Mouse (Mus musculus): ENCODE measurements at regions not wholly inside any gene's neighbourhood (a gene's known extent, or its start where the extent isn't known, plus 50 kb on each side); places are given as distances from the start of the nearest gene placed in this dataset.

DNA sequence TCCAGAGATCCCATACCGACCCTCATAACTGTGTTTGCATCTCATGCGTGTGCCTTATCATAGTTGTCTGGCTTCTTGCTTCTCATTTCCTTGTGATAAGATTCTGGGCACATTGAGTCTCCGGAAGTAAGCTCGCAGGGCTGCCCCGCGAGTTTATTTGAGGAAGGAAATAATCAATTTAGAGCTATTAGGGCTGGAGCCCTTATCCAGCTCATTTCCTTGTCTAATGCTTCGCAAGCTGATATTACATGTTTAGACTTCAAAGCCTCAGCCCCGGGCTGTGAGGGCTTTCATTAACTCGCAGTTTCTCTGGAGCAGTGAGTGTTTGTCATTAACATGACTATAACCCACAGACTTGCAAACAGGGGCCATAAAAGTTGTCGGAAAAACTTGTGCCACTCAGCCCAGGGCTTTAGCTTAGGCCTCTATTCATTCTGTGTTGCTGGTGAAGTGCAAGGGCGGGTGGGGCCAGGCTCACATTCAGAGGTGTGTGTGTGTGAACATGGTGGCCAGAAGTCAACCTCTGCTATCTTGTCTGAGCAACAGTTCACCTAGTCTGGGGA lies 251.0 kb upstream of the Gm5148 start:
- no peak for DNase-seq (ENCODE audit: low spot score in 2 of 2)

DNA sequence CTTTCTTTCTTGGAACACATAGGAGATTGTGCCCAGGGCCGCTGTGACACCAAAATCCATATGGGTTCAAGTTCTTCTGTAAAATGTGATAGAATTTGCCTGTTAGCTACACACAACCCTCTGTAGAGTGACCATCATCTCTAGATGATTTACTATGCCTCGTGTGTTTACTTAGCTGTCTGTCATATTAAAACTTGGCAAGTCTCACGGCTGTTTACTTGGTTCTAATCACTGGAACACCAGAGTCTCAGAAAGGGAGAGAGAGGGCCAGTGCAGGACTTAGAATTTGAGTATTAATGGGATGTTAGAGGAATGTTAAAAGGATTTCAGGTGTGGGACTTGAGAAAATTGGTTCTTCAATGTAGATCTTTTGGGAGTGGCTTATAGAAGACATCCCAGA lies 248.6 kb upstream of the Gm5148 start:
- DNase-seq (ENCODE audit: low spot score in 2 of 2), result no peak

DNA sequence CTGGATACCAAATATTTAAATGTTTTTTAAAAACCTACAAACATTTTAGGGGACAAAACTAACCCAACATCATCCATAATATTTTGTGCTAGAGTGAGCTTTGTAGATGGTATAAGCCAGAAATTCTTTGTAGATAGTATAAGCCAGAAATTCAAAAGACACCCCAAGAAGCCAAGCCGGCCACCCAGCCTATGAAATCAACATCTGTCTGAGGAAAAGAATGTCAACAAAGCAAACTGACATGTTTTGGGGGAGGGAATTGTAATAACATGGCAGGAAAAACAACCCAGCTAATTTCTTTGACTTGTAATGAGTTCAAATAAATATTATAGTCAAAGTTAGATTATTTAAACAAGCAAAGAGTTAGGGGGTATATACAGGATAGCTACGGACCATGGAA lies 246.9 kb upstream of the Gm5148 start:
- no peak for DNase-seq (ENCODE audit: low spot score in 2 of 2)

DNA sequence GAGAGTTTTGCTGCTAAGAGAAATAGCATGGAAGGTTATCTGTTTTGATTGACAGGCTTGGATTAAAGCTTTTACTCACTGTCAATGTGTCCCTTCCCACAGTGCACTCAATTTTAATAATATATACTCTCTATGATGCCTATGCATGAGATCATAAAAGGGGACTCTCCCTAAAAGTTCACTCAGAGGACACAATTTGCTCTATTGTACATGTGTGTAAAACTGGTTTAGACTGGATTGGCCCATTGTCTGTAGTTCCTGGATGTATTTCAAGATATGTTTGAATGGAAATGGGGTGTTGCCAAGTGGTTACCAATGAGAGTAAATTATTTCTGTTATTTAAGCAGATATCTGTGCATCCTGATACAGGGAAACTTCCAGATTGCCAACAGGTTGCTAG lies 244.4 kb upstream of the Gm5148 start:
- no peak for DNase-seq (ENCODE audit: low spot score in 2 of 2)

DNA sequence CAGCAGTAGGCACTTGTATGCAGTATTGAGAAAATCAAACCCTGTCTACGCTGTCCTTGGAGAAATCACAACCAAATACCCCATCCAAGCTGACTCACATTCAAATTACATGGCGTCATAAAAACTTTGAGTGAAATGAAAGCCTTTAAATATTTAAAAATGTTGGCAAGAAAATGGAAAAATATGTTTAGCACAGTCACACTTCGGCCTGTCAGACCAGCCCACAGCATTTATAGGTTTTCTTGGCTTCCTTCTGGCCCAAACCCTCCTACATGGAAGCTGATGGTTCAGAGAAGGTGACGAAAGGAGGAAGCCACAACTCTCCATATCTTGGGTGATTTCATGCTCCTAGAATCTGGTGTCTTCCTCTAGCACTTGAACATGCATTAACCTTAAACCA lies 240.9 kb upstream of the Gm5148 start:
- DNase-seq (ENCODE audit: low spot score in 2 of 2), result no peak

DNA sequence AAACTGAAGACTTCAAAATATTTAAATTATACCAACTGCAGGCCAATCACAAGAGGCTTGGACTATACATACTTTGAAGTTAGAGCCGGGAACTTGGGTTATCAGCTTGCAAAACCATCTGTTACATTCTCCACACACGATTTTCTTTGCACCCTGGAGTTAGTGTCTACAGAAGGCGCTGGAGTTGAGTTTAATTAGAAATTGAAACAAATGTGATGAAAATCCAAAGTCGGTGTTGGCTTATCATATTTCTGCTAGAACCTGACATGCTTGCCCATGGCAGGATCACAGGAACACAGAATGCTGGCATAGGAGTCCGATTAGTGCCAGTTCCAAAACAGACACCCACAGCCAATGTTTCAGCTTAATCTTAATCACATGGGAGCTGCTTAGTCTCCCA lies 239.8 kb upstream of the Gm5148 start:
- no peak for DNase-seq (ENCODE audit: low spot score in 2 of 2)

DNA sequence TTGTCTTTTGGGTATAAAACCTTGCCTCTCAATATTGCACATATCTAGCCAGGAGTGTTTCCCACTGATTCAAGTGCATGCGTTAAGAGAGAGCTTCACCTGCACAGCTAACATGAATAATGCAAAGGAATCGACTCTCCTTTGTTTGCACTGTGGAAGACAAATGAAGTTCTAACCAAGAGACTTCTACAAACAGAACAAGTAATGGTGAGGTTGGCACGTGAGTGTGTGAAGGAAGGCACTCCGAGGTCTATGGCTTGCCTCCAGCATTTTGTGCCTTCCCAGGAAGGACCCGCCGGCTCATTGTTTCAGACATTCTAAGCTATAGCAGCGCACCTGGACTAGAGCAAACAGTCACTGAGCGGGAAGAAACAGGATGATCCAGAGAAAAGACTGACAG lies 238.5 kb upstream of the Gm5148 start:
- no peak for DNase-seq (ENCODE audit: low spot score in 2 of 2)

DNA sequence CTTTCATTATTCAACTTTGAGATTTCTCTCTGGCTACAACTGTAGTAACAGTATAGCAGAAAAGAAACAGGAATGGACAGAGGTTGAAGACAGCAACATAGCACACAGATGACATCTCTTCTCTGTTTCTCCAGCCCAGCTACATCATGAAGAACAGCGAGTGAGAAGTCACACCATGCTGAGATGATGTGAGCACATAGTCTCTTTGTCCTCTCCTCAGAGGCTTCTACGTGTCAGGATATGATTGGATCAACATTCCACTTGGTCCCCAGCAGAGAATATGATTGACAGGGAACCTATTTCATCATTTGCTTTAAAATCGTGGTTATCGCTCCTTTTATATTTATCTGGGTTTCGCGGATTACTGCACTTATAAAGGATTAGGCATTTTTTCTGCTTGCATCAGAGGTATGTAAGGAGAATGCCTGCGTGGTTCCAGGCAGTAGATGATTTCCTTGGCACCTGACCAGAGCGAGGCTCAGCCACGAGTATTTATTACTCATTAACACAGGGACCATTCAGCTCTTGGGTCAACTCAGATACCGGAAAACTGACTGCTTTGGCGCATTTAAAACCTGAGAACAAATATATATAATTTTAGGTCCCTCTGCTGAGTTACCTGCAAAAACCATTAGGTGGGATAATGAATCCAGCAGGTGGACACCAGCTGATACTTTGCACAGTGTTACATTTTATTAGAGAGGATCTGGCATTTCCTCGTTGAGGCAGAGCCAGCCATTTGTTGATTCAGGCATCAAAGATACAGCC lies 237.9 kb upstream of the Gm5148 start:
- no peak for DNase-seq (ENCODE audit: low spot score in 2 of 2)

DNA sequence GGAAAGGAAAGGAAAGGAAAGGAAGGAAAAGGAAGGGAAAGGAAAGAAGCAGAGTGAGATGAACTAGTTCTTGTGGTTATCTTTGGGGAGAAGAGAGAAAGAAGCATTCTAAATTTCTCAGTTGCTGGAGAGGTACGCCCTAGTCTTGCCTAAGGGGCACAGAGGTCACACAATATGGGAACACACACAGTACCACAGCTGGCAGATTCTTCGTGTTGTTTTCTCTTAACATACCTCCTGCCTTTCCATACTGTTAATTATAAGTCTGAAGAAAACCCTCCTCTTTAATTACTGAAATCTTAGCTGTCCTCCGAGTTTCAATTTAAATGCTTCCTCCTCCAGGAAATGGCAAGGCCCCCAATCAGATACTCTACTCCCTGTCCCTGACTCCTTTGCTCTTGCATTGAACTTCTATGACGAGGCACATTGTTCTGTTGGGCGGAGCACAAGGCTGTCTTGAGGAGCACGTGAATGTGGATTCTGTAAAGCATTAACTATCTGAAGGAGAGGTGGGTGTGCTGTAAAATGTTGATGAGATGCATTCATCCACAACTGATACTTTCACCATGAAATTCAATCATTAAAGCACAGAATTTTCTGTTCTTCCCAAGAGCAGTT lies 234.2 kb upstream of the Gm5148 start:
- no peak for DNase-seq (ENCODE audit: low spot score in 2 of 2)

DNA sequence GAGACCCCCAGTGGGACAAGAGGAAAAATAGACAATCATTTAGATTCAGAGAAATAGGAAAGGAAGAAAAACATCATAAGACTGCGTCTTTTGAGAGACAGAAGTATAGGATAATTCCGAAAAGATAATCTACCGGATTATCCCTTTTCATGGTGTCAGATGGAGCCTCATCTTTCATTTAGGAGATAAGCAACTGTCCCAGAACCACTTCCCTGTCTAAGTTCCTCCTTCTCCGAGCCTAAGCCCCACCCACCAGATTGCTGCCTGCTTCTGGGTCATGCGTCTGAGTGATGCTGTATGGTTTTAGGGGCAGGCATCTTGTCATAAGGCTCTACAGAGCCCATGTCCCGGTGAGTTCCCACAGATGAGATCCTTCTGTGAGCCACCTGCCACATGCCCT lies 232.3 kb upstream of the Gm5148 start:
- DNase-seq (ENCODE audit: low spot score in 2 of 2), result no peak

DNA sequence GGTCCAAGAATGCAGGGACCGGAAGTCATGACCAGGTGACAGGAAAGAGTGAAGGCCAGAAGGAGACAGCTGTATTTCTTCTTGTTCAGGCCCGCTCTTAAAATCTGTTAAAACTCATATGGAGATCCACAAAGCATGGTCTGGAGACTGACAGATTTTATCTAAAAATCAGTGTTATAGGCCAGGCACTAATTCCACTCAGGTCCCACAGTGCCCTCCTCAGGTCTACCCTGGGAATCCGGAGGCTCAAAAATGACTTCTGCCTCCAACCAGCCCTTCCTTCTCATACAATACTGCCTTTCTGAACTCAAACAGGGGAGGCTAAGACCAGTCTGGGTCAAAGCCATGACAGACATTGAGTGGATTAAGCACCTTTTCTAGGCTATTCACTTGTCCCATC lies 228.6 kb upstream of the Gm5148 start:
- DNase-seq (ENCODE audit: low spot score in 2 of 2), result no peak

DNA sequence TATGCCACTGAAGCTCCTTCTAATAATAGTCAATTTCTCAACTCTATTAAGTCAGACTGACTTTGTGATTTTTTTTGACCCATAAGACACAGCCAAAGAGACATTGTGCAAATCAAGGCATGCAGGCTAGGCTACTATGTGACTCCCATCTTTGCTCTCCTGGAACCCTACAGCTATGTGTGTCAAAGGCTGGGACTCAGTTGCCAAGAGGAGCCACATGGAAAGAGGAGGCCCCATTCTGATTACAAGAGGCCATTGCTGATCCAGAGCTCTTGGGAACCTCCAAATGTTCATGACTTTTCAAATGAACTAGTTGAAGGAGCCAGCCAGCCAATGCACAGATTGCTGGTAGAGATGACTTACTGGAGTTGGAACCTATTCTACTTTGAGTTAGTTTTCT lies 228.0 kb upstream of the Gm5148 start:
- no peak for DNase-seq (ENCODE audit: low spot score in 2 of 2)

DNA sequence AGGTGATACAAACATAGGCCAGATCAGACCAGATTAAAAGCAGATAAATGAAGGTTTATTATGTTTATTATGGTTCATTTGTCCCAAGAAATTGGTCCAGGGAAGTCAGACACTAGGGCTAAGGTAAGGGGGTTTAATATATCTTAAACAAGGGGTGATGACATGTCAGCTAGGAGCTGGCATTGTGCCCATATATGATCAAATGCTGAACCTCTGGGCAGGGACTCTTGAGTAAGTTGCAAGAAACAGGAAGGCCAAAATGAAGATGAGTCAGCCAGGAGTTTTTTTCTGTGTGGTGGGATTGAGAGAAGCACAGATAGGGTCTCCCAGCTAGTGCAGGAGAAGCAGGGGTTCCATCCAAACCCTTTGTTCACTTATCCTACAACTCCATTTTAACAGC lies 219.4 kb upstream of the Gm5148 start:
- DNase-seq (ENCODE audit: low spot score in 2 of 2), result no peak

DNA sequence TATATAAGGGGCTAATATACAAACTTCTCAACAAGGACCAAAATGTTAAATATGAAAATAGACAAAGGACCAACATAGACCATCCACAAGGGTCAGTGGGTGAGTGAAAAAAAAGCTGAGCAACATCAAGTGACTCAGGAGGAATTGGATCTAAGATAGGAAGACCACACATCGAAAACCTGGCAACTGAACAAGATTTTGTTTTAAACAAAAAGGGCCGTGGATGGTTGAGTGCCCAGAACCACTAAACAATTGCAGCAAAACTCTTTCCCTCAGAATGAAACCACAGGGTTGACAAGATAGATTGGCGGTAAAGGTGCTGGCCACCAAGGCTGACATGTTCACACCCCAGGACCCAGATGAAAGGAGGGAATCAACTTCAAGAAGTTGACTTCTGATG lies 215.7 kb upstream of the Gm5148 start:
- DNase-seq (ENCODE audit: low spot score in 2 of 2), result no peak

DNA sequence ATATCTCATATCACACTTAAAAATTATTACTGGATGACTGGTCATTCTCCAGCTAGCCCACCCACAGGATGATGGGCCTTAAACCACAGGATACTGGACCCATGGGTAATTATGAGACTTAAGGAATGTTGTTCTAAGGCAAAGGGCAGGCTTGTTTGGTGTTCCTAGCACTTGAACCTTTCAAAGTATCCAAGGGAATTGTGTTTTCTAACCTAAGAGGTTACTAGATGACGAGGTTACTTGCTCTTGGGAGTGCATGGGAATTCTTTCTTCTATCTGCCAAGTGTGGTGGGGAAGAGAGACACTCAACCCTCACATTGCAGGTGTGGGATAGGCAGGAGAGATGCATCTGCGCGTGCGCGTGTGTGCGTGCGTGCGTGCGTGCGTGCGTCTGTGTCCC lies 214.6 kb upstream of the Gm5148 start:
- DNase-seq (ENCODE audit: low spot score in 2 of 2), result no peak

DNA sequence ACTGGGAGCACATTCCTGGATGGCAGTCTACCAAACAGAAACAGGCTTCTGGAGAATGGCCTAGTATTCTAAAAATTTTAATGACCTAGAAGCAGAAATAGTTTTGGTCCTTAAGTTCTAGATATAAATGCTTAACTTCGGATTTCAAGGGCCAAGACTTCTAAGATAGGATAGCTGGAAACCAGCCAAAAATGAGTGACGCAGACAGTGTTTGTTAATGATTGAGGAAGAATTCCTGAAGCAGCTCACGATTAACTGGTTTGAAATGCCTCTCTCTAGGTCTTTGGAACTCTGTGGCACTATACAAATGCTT lies 213.9 kb upstream of the Gm5148 start:
- no peak for DNase-seq (ENCODE audit: low spot score in 2 of 2)

DNA sequence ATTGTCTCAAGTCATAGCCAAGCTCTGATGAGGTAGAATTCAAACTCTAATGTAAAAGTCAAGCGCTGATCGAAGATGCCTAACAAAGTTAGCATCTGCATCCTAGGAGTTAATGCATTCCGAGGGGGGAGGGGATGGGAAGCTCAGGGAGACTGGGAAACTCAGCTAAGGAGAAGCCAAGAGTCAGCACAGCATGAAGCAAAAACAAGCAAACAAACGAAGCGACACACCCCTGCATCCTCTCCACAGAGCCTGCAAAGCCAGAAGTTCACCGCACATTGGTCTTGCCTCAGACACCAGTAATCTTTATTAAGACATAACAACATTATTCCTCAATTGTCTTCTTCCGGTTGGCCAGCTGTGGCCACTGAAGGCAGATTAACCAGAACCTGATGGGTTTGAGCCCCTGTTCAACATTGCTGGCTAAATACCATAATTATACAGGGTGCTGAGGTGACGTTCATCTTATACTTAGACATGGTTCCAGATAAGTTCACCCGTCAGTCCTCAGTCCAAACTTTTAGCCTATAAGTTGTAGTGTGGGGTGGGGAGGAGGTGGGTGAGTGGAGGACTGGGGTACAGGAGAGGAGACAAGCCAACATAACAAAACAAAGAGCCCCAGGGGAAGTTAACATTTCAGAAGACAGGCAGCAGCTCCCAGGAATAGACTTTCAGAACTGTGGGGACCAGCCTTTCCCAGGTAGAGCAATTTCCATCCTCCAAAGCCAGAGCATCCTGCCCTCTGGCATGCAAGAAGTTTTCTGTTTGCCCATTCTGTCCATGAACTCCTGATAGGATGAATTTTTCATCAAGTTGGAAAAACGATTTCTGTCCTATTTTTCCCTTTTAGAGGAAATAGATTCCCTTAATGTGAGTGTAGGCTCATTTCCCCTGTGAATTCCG lies 213.3 kb upstream of the Gm5148 start:
- no peak for DNase-seq (ENCODE audit: low spot score in 2 of 2)

DNA sequence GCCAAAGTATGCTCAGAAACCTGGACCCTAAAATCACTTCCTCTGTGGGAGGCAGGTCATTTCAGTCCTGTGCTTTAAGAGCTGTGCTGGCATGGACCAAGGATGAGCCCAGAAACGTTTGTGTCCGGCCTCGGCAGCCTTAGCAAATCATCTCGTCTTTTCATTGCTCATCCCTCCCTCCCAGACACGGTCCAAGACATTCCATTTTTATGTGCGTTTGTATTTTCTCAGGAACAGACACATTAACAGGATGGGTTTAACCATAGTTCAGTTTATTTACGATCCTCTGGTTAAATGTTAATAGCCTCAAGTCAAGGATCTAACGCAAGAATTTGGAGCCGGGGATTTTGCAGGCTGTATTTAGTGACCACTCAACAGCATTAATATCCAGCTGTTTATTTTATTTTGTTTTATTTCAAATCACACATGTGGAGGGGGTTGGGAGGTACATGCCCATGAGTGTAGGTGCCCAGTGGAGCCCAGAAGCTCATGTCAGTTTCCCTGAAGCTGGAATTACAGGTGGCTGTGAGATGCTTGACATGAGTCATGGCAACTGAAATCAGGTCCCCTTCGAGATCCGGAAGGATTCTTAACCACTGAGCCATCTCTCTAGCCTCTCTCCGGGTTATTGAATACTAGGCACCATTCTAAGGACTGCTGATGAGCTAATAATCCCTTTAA lies 212.1 kb upstream of the Gm5148 start:
- DNase-seq (ENCODE audit: low spot score in 2 of 2), result no peak

DNA sequence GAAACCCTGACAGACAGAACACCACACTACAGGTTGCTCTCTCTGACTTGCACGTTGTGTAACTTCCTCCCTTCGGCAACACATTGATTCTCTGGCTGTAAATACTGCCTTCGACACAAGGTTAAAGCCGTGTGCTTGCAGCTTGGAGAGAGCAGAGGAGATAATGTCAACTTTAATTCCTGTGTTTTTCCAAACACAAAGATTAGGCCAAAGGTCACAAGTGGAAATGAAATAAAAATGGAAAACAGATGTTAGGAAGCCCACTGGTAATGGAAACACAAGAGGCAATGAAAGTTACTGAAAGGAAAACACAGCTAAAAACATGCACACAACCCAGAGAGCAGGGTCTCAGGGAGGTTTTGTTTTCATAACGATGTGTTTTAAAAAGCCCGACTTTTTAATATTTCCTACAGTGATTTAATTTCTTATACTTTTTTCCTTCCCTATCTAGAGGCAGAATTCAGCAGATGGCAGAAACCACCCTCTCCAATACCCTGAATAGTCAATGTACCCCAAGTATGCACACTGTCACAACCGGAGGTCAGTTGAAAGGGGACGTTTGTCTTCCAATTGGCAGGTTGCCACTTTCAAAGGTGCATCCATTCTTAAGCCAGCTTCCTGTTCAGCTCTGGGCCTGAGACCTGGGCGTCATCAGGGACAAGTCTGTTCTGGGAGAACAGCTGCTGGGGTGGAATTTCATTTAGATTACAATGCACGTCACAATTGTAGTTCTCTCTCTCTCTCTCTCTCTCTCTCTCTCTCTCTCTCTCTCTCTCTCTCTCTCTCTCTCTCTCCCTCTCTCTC lies 210.8 kb upstream of the Gm5148 start:
- no peak for DNase-seq (ENCODE audit: low spot score in 2 of 2)

DNA sequence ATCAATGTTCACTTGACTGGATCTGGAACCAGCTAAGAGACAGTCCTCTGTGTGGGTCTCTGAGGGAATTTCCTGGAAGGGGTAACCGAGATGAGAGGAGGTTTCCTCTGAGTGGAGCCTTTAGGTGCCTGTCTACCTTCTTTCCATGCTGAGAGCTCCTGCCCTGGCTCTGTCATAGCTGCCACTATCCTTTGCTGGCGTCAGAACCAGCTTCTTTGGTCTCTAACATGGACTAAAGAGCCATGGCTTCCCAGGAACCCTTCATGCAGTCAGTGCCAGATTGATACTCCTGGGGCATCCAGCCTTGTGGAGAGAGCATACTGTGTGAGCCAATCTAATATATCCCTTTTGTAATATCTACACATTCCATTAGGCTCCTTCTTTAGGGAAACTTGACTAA lies 209.9 kb upstream of the Gm5148 start:
- DNase-seq (ENCODE audit: low spot score in 2 of 2), result no peak

DNA sequence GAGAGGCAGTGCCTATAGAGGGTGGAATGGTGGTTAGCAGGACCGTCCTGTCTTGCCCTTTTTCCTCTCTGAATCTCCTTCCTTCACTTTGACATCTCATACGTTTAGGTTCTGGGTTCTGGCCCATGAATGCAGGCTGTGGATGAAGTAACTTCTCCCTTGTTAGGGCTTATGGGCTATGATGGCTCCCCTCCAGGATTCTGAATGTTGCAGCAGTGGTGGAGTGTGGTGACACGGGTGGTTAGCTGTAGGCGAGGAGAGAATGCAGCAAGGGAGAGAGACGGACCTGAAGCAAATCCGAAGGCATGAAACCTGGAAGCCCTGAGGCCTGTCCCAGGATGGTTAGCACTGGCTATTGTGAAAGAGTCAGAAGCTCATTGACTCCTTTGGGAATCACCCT lies 204.4 kb upstream of the Gm5148 start:
- no peak for DNase-seq (ENCODE audit: low spot score in 2 of 2)
